Mouse (Mus musculus) adipocyte (in vitro differentiated cells): Measurements from ENCODE around the gene Lce1j.
"Not testable (repeated sequence)": the region's sequence is repeated elsewhere in the genome, so short reads cannot be mapped to it uniquely, and the experiment has no call there.

Experiments used
- DNase-seq: peaks from one replicate; pipeline ENCODE4 v3.0.0-alpha.2; 2016; ENCODE audit warnings: low spot score

Lce1j gene

GRCm38 (mm10) chr3:92790414-92790813, at the start of gene Lce1j:
Lce1j (minus strand) TSS chr3:92790514.
- DNase-seq: no peak

- no peak for DNase-seq
These were observed 36.8 kb upstream of the Lce1j start, which contains the start of gene Kprp for GRCm38 (mm10) chr3:92827108-92827507. Kprp (minus strand) TSS chr3:92827247.

- peak; percentile 14 for DNase-seq
These were observed 35.5 kb upstream of the Lce1j start for GRCm38 (mm10) chr3:92825808-92826207.

GRCm38 (mm10) chr3:92816036-92816435, 25.7 kb upstream of the Lce1j start:
- DNase-seq: not testable (repeated sequence)

- no peak for DNase-seq
These were observed 25.3 kb upstream of the Lce1j start for GRCm38 (mm10) chr3:92815581-92815980.

- no peak for DNase-seq
These were observed 17.5 kb upstream of the Lce1j start, which contains the start of gene Lce1k for GRCm38 (mm10) chr3:92807791-92808190. Lce1k (minus strand) TSS chr3:92807891.

GRCm38 (mm10) chr3:92778799-92779198, 11.5 kb downstream of the Lce1j start, which contains the start of gene Lce1i:
Lce1i (minus strand) TSS chr3:92778899.
- DNase-seq: no peak

- DNase-seq: peak; percentile 27
These were observed 18.7 kb downstream of the Lce1j start for GRCm38 (mm10) chr3:92771573-92771972.

GRCm38 (mm10) chr3:92764965-92765364, 25.3 kb downstream of the Lce1j start, which contains the start of gene Lce1h:
Lce1h (minus strand) TSS chr3:92765065.
- DNase-seq: no peak

- no peak for DNase-seq
These were observed 37.1 kb downstream of the Lce1j start for GRCm38 (mm10) chr3:92753197-92753596.

- no peak for DNase-seq
These were observed 38.1 kb downstream of the Lce1j start, which contains the start of gene Lce1g for GRCm38 (mm10) chr3:92752238-92752637. Lce1g (minus strand) TSS chr3:92752338.

GRCm38 (mm10) chr3:92738996-92739395, 51.3 kb downstream of the Lce1j start, which contains the start of gene Gm38119:
Gm38119 (minus strand) TSS chr3:92739096.
- DNase-seq: no peak
